Mouse (Mus musculus) gastrocnemius, postnatal 25 days (tissue): ENCODE data around the gene Zc3hav1. TPM values are rescaled to one million over a fixed set of nuclear protein-coding genes. Genes with fewer than 3 reads are reported as not detected.
"Not testable (repeated sequence)": the region's sequence is repeated elsewhere in the genome, so short reads cannot be mapped to it uniquely, and the experiment has no call there.

Source experiments
- DNase-seq: peaks from one replicate; pipeline ENCODE4 v3.0.0; 2022
- long read RNA-seq, 2 experiments: library from polyadenylated mRNA; stranded (forward); transcript quantifications; one replicate each; pipeline ENCODE4 v2.0.0; 2021
- total RNA-seq, 2 experiments: library from RNA; stranded (reverse); gene quantifications; 1 replicate in 1 of 2; 2 replicates in 1 of 2; pipeline ENCODE4 v1.2.3; 2021

The Zc3hav1 gene
- 1 to 10 TPM; 5.1 to 6.9 TPM for total RNA-seq
- long read RNA-seq, experiment 1, partial matches to known transcripts: 0 of 2 reads
- long read RNA-seq, experiment 1, other reads (novel, unspliced or antisense): 2 of 2 reads
- long read RNA-seq, experiment 2, partial matches to known transcripts: 0 of 2 reads
- long read RNA-seq, experiment 2, other reads (novel, unspliced or antisense): 2 of 2 reads

DNA sequence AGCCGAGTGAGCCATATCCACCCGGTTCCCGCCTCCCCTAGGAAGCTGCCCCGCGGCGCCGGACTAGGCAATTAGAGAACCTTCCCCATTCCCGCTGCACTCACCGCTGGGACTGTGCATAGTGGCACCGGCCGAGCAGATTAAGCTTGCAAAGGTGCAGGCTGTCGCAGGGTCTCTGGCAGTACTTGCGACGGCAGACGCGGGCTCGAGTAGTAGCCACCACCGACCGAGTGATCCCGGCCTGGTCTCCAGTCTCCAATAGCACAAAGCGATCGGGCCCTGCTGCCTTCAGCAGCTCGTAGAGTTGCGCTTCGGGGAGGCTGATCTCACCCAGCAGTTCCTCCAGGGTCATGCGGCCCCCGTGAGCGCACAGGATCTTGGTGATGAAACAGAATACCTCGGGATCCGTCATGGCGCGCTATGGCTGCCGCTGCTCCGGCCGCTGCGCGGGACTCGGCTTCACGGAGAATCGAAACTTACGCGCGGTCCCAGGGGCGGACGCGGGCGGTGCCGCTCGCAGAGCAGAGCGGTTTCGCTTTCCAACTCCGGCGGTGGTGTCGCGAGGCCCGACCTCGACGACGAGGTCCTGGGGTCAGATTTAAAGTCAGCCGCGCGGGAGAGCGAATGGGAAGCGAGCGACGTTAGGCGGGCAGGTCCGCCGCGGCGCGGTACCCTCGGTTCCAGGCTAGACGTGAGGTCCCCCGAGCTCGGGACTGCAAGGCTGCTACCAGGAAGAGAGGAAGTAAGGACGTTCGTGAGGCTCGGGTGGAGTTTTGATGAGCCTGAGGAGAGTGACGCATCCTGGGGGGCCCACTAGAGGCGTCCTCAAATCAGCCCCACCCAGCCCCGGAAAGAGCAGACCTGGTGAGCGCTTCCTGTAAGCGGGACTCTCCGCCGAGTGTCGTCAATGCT lies at the start of gene Zc3hav1:
Gene Zc3hav1 (minus strand): TSS at position 793 of the 912 bp plus-strand sequence.
- peak; percentile 78 for DNase-seq

DNA sequence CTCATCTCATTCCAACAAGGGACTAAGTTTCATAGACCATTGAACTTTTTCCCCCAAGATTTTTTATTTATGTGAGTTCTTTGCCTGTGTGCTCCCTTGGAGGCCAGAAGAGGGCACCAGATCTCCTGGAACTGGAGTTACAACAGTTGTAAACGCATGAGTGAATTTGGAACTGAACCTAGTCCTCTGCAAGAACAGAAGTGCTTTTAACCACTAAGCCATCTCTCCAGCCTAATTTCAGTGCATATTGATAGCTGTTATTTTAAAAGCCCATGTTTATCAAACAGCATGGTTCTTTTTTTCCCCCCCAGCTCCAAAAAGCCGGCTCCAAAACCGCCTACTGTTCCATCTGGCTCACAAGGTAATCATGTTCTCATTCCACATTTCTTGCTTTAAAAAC lies 35.3 kb upstream of the Zc3hav1 start:
- DNase-seq: no peak

DNA sequence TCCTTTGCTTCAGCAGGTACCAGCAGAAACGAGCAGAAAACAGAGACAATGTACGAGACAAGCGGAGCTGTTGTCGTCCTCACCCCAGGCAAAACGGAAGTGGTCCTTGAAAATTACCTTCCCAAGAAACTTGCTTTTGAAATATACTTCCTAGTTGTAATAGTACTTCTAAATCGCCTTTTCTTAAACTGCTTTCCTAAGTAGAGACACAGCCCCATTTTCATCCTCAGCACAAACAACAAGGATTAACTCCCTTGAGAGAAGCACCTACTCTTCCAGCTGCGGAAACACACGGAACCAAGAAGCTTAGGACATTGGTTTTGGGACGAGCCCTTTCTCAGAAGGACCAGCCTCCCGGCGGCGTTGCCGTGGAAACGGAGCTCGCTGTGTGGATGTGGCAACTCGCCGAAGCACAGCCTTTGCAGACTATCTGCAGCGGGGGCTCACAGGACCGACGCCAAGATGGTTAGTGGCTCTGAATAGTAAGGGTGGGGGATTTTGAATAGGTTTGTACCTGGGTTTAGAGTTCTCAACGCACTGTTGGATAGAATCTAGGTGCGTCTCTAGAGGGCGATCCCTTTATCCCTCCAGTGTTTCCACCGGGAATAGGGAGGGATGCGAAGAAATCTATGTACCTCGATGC lies 26.8 kb upstream of the Zc3hav1 start, which contains the start of gene Ttc26:
Gene Ttc26 (plus strand): TSS at position 341 of the 643 bp plus-strand sequence.
- DNase-seq: peak; percentile 73

DNA sequence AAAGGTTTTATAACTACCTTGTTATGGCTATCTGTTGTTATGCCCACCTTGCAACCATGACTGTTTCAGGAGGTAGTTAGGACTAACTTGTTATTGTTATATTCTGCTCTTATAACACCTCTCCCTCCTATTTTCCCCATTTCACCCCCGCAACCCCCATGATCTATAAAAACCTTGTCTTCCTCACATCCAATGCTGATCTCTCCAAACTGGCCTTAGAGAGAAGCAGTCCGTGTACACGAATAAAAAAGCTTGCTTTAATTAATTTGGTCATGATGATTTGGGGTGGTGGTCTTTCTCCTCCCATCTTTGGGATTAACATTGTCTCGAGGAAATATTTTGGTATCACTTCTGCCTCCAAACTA lies 26.3 kb upstream of the Zc3hav1 start:
- DNase-seq: no peak

DNA sequence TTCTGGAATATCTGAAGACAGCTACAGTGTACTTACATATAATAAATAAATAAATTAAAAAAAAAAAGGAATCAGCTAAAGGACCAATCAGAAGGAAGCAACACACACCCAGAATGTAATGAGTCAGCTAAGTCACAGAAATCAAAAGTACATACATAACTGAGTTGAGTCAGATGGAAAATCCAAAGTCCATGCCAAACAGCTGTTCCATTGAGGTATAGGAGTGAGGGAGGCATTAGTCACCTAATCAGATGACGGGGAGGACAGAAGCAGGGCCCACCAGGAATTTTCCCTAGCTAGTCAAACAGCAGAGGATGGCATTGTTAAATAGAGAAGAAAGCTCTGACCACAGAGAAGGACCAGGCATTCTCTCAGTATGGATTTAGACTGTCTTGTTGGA lies 19.9 kb upstream of the Zc3hav1 start:
- no peak for DNase-seq

DNA sequence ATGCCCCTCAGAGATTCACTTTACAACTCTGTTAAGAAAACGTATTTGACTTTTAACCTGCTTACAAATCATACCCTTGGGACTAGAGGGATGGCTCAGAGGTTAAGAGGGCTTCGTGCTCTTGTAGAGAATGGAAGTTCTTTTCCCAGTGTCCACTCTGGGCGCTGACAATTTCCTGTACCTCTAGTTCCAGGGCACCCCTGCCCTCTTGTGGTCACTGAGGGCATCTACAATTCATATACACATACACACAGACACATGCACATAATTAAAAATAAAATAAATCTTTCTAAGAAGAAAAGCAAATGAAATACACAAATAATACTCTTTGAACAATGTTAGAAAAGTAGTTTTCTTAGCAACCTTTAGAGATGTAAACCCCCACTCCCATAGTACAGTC lies 15.5 kb upstream of the Zc3hav1 start:
- no peak for DNase-seq

DNA sequence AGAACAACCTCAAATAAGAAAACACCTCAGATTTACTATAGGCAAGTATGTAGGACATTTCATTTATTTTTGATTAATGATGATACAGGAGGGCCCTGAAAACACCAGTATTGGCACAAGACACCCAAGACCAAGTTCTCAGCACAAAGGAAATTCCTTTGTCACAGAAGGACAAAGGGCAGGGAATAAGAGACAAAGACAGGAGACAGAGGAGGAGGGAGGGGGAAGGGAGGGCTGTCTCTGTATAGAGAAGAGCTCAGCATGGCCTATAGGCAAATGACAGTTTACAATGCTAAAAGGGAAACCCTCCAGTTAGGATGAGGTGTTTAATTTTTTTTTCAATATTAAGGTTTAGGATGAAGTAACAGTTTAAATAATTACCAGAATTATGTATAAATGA lies 9.7 kb upstream of the Zc3hav1 start:
- DNase-seq: no peak

DNA sequence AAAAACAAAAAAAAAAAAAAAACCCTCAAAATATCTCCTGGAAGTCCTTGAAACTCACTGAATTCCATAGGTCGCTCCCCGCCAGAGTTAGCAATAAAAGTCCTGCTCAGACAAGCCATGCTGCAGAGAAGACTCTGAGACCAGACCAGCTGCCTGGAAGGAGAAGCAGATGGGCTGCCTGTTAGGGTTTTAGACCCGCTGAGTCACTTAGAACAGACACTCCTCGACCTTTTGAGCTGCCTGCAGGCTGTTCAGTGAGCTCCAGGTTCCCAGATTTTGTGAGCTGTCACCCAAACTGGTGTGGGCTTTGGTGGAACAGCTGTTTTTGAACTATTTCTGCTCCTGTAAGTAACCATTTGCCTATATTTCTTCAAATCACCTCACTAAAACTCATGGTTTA lies 9.0 kb upstream of the Zc3hav1 start:
- DNase-seq: no peak

DNA sequence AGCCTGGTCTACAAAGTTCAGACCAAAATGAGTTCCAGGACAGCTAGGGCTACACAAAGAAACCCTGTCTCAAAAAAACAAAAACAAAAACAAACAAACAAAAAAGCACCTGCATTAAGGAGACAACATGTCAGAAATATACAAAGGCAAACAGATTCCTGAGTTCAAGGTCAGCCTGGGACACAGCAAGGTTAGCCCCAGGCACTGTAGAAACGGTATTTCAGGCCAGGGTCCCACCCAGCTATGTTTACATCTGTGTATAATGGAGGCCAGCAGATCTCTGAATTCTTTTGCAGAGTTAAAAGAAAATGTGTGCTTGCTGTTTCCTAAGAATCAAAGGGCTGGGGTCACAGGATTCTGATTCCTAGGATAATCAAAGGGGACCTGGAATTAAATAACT lies 7.5 kb upstream of the Zc3hav1 start:
- no peak for DNase-seq

DNA sequence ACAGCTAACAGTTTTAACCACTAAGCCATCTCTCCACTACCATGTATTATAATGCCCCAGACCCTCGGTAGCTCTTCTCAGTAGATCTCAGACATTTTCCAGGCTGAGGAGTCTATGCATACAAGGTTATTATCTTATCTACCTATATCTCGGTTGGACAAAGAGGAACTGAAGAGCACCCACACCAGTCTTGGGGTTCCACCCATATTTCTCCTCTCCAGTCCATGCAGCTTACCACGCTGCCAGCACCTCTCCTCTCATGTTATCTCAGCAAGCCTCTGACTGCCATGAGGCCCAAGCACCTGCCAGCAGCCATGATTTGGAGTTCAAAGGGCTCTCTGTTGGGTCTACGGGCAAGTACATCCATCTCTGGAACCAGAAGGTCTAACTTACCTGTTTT lies 6.7 kb upstream of the Zc3hav1 start:
- DNase-seq: no peak

DNA sequence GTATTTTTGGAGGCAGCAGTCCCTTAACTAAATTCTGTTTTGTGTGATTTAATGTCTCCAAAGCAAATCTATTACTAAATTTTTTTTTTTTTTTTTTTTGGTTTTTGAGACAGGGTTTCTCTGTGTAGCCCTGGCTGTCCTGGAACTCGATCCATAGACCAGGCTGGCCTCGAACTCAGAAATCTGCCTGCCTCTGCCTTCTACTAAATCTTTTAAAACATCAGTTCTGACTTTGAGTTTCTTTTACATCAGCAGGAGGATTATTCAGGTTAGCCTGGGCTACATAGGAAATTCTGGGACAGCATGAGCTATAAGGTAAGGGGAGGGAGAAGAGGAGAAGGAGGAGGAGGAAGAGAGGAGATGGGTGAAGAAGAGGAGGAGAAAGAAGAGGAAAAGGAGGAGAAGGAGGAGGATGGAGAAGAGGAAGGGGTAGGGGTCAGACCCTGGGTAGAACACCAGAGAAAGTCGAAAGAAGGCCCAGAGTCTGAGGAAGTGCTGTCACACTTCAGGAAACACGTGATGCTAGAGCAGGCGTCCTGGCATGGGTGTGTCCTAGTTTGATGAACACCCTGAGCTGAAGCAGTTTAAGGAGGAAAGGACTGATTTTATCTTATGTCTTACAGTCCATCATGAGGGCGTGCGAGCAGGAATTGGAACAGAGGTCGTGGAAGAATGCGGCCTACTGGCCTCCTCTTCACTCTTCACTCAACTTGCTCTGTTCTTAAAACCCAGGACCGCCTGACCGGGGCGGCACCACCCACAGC lies 5.5 kb upstream of the Zc3hav1 start:
- no peak for DNase-seq

DNA sequence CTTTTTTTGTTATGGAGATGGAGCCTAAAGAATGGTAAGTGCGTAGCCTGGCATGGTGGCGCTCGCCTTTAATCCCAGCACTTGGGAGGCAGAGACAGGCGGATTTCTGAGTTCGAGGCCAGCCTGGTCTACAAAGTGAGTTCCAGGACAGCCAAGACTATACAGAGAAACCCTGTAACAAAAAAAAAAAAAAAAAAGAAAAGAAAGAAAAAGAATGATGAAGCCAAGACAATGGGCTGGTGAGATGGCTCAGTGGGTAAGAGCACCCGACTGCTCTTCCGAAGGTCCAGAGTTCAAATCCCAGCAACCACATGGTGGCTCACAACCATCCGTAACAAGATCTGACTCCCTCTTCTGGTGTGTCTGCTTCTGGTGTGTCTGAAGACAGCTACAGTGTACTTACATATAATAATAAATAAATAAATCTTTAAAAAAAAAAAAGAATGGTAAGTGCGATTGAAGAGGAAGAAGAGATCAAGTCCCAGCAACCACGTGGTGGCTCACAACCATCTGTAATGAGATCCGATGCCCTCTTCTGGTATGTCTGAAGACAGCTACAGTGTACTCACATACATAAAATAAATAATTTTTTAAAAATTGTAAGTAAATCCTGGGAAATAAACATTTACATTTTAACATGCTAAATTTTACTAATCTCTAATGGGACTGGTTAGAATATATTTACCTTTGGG lies 4.8 kb upstream of the Zc3hav1 start:
- DNase-seq: not testable (repeated sequence)

DNA sequence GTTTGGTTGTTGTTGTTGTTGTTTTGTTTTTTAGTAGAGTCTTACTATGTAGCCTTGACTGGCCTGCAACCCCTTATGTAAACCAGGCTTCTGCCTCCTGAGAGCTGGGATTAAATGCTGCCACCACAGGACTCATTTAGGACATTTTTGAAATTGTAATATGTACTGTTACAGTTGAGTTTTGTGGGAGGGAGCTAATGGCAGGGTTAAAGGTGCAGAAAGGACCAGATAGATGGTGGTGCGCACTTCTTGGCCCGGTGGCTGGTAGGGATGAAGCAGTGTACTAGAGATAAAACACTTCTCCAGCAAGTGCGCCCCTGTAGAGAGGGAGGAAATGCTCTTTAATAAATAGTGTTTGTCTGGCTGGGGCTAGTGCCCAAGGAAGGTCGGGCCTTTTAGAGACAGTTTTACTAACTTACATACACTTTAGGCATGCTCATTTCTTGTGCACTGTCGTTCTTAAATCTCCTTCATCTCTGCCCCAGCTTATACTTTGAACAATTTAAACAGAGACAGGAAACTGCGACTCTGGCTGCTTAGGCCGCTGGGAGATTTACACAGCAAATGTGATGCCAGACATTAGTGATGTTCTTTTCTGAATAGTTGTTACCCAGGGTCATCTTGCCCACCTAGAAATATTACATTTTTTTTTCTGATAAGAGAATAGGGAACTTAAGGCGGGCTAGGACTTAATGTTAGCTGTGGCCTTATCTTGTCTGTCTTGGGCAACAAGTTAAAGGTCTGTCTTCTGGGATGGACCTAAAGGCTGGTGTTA lies 4.0 kb upstream of the Zc3hav1 start:
- no peak for DNase-seq

DNA sequence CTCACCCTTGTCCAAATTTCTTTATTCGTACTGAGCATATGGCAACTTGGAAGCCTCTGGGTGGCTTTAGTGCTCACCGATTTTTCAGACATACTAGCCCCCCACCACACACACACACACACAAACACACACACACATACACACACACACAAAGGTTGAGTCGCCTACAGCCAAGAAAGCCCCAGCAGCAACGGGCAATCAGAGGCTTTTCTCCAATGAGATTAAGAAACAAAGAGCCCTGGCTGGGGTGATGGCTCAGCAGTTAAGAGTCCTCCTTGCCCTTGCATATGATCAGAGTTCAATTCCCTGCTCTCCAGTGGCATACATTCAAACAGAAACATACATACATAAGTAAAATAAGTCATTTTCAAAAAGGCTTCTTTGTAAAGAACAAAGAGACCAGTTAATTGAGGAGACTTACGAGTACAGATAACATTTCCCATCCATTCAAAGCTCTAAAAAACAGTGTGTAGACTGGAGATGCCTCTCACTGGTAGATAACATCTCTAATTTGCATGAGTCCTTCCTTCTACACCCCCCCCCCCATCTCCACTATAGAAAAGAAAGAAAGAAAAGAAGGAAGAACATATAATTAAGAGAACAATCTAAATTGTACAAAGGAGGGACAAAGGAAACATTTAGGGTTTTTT lies 3.3 kb upstream of the Zc3hav1 start:
- no peak for DNase-seq

DNA sequence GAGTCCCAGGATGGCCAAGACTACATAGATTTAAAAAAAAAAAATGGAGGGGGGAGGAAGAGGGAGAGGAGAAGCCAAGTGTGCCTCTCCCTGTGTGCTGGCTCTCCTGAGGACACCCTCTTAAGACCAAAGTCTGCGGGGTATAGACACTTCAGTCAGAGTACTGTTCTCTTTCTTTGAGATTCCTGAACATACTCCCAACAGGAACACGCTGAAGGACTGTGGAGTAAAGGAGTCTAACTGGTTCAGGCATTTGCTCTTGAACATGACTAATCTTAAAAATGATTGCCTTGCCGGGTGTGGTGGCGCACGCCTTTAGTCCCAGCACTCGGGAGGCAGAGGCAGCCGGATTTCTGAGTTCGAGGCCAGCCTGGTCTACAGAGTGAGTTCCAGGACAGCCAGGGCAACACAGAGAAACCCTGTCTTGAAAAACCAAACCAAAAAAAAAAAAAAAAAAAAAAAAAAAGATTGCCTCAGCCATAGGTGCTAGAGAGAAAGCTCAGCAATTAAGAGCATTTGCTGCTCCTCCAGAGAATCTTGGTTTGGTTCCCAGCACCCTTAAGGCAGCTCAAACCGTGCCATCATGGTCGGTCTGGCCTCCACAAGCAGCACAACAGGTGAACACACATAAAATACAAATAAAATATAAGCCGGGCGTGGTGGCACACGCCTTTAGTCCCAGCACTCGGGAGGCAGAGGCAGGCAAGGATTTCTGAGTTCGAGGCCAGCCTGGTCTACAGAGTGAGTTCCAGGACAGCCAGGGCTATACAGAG lies 2.4 kb upstream of the Zc3hav1 start:
- DNase-seq: not testable (repeated sequence)

DNA sequence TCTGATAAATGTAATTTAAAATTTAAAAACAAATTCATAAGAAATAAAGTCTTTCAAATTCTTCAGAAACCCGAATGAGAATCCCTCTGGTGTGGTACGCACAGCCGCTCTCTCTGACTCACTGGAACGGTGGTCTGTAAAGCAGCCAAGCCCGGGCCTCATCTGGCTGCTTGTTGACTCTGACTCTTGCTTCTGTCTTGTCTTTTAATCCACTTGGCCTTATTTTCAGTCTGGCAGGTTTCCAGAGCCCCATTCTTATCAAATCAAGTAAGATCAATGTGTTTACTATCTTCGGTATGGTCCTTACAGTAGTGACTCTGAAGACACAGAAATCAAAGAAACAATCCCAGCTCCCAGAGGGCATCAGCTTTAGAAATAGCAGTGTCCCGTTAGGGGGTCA lies 1.5 kb upstream of the Zc3hav1 start:
- DNase-seq: no peak

DNA sequence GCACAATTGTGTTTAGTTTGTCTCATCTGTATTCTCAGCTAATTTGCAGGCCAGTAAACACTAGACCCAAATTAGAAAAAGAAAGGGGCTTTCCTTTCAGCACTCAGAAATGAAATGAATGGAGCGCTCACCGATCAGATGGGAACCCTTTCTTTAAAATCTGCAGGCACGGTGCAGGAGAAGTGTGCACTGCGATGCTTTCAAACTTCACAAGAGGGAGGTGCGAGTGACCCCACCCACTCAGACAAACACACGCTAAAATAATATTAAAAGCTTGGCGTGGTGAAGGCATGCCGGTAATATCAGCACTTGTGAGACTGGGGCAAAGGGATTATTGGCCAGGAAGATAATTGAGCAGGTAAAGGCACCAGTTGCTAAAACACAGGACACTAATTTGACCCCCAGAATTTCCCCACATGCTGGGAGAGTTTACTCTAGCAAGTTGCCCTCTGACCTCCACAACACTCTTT lies 986 bp upstream of the Zc3hav1 start:
- no peak for DNase-seq

DNA sequence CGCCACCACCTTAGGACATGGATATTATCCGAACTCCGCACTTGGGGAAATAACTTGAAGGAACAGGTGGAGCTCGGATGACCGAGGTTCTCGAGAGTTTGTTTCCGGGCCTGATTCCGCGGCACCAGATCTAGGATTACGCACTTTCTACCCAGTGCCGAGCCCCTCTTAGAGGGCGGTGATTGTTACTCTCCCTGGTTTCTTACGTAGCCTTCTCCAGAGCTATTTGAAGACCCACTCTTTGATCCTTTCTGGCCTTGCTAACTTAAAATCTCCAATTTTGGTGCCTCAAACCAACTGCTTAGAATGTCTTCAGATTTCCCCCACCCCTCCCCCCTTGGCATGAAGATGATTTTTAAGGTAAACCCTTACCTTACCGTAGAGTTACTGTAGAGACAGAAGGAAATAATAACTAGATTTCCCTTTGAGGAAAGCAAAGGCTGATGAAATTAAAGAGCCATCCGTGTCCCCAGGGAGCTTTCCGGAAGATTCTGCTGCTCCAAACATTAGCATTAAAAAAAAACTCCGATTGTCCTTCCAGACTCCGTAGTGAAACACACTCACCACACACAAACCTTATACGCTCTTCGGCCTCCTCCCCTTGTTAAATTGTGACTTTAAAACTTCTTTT lies 435 bp upstream of the Zc3hav1 start:
- no peak for DNase-seq

DNA sequence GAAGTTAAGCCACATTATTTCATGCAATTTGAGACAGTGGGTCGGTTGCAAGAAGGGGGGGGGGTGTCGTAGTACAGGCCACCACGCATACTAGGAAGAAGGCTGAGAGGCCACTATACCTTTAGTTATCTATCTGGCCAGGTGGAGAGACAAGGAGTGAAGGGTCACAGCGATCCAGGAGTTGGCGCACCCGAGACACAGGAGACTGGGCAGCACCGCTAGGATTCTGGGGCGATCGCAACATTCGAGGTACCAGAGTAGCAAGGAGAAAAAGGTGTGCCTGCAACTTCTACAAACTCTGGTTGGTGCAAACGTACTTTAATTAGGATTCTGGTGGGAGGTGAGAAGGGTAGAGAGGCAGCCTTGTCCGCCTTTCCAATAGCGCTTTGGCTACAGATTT lies 1.2 kb downstream of the Zc3hav1 start:
- no peak for DNase-seq
